Mouse (Mus musculus) layer of hippocampus, postnatal 25 days (tissue): Measurements from ENCODE around the gene Snrpa1. TPM values are rescaled to one million over a fixed set of nuclear protein-coding genes. Genes with fewer than 3 reads are reported as not detected.

Experiments
- DNase-seq, 2 experiments: peaks; one replicate each; pipeline ENCODE4 v3.0.0; 2022; ENCODE audit warnings: mixed read lengths in 2 of 2, low spot score in 1 of 2; ENCODE audit errors: extremely low spot score in 1 of 2
- total RNA-seq, 2 experiments: library from RNA; stranded (reverse); gene quantifications; 2 replicates each; pipeline ENCODE4 v1.2.3; 2021

The Snrpa1 gene
- total RNA-seq, 2 experiments from 2014 or later, result 36.8 to 37.5 TPM

GRCm38 (mm10) chr7:66111211-66111610, 52.4 kb downstream of the Snrpa1 start:
- no peak for DNase-seq

- no peak for DNase-seq
Observed at GRCm38 (mm10) chr7:66113561-66113960, 54.8 kb downstream of the Snrpa1 start.

- no peak for DNase-seq
Observed at GRCm38 (mm10) chr7:66115821-66116343, 57.1 kb downstream of the Snrpa1 start.

GRCm38 (mm10) chr7:66116906-66117482, 58.2 kb downstream of the Snrpa1 start:
- no peak for DNase-seq

- DNase-seq, result no peak
Observed at GRCm38 (mm10) chr7:66118046-66118445, 59.2 kb downstream of the Snrpa1 start.

- no peak for DNase-seq
Observed at GRCm38 (mm10) chr7:66118796-66119195, 60.0 kb downstream of the Snrpa1 start.

GRCm38 (mm10) chr7:66120139-66120538, 61.3 kb downstream of the Snrpa1 start:
- no peak for DNase-seq

- no peak for DNase-seq
Observed at GRCm38 (mm10) chr7:66120702-66121396, 62.0 kb downstream of the Snrpa1 start.

Other genes with a start within 250 kb of the Snrpa1 start
- 10 to 100 TPM; 13.7 to 16.4 TPM for gene Pcsk6, start 197.3 kb upstream of the Snrpa1 start, total RNA-seq
- not detected for gene Gm45213, start 15.4 kb upstream of the Snrpa1 start, total RNA-seq
- gene Selenos, start 20.6 kb downstream of the Snrpa1 start, total RNA-seq, result 10 to 100 TPM; 54.0 to 56.2 TPM
- 10 to 100 TPM; 17.6 to 18.3 TPM for gene Chsy1, start 50.5 kb downstream of the Snrpa1 start, total RNA-seq